Mouse (Mus musculus): ENCODE measurements at regions not wholly inside any gene's neighbourhood (a gene's known extent, or its start where the extent isn't known, plus 50 kb on each side); places are given as distances from the start of the nearest gene placed in this dataset.
A peak's percentile ranks its signal among the peaks of the same experiment; 100 is the strongest.

DNA sequence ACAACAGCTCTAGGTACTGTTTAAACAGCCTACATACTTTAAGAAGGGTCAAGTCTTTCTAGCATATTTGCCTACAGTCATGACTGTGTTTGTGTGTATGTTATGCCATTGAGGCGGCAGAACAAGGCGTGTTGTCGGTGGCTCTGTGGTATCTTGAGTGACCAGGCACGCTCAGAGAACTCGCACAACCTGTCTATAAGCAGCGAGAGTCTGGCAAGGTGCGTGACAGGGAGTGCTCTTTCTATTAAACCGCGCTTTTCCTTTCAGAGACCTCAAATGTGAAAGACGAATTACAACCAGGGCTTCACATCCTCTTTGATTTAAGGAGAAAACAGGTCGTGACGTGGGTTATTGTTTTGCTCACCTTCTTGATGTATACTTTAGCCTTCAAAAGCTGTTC is 88.2 kb upstream of the Fam3c start:
- Histone ChIP-seq H3K9ac (ENCODE audit: low read depth, poor library complexity, severe bottlenecking) (no peak overlapping the region; the same call in 1 of the 2 replicates), H3K27ac (ENCODE audit: insufficient read depth, low read length) (no peak overlapping the region), H3K9me3 (replicated peaks; ENCODE audit: control insufficient read depth, insufficient read depth, low read length, poor library complexity, severe bottlenecking) (no peaks in the 10 kb centered on the region), H3K27me3 (ENCODE audit: control insufficient read depth, insufficient read depth, low read length, poor library complexity, severe bottlenecking) (no peaks in the 10 kb centered on the region), H3K36me3 (ENCODE audit: control insufficient read depth, insufficient read depth, low read length, poor library complexity, severe bottlenecking) (no peaks in the 10 kb centered on the region), H3K4me1 (ENCODE audit: control insufficient read depth, insufficient read depth, low read length) (peaks cover 8% of the 10 kb centered on the region), H3K4me3 (ENCODE audit: low read depth, low read length) (no peak overlapping the region)
- TF ChIP-seq CTCF (IDR thresholded peaks at IDR 0.05; ENCODE audit: low read depth, low read length) (no peak), EP300 (IDR thresholded peaks at IDR 0.05; ENCODE audit: insufficient read depth, low read depth, low read length) (no peak), POLR2A (IDR thresholded peaks at IDR 0.05; ENCODE audit: insufficient read depth, low read length) (no peak)

DNA sequence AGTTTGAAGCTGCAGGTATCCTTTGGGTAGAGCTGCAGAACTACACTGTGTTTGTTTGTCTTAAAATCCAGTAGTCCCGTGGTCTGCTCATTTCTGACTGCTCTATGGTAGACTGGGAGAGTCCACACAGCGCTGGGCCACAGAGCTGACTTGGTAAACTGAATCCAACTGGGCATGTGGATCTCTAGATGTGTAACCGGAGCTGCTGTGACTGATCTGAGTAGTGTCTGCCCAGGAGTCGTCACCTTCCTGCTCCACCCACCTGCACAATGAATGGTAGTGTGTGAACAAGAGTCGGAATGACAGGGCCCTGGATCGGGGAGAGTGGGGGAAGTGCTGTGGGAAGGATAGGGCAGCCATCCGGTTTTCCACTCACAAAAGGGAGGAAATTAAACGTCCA is 87.5 kb upstream of the Fam3c start:
- H3K4me1 ChIP-seq (ENCODE audit: control insufficient read depth, insufficient read depth, low read length), result peaks cover 8% of the 10 kb centered on the region
- H3K9me3 ChIP-seq (replicated peaks; ENCODE audit: control insufficient read depth, insufficient read depth, low read length, poor library complexity, severe bottlenecking), result no peaks in the 10 kb centered on the region
- TF ChIP-seq POLR2A (IDR thresholded peaks at IDR 0.05; ENCODE audit: insufficient read depth, low read length) (no peak), EP300 (IDR thresholded peaks at IDR 0.05; ENCODE audit: insufficient read depth, low read depth, low read length) (peak; percentile 89)
- H3K9ac ChIP-seq (ENCODE audit: low read depth, poor library complexity, severe bottlenecking), result no peak overlapping the region
- H3K27ac ChIP-seq (ENCODE audit: insufficient read depth, low read length), result peak overlapping the region; percentile 57
- H3K27me3 ChIP-seq (ENCODE audit: control insufficient read depth, insufficient read depth, low read length, poor library complexity, severe bottlenecking), result no peaks in the 10 kb centered on the region
- no peak overlapping the region for H3K4me3 ChIP-seq (ENCODE audit: low read depth, low read length)
- no peaks in the 10 kb centered on the region for H3K36me3 ChIP-seq (ENCODE audit: control insufficient read depth, insufficient read depth, low read length, poor library complexity, severe bottlenecking)

DNA sequence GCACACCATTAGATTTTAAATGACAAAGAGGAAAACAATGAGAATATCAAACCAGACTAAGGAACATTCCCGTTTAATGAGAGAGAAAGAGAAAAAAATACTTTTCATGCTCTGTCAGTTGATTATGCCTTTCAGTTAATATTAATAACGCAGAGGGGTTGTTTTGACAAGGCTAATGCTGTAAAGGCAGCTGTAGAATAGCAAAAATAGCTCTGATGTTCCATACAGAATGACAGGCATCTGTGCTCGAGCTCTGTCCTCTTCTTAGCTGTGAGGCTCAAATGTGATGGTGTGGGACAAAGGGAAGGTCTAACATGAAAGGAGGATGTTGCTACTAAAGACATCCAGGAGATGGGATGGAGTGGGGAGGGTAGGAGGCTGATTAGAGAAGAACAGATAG is 87.1 kb upstream of the Fam3c start:
- H3K4me3 ChIP-seq (ENCODE audit: low read depth, low read length), result no peak overlapping the region
- TF ChIP-seq EP300 (IDR thresholded peaks at IDR 0.05; ENCODE audit: insufficient read depth, low read depth, low read length) (no peak), CTCF (IDR thresholded peaks at IDR 0.05; ENCODE audit: low read depth, low read length) (no peak), POLR2A (IDR thresholded peaks at IDR 0.05; ENCODE audit: insufficient read depth, low read length) (no peak)
- H3K36me3 ChIP-seq (ENCODE audit: control insufficient read depth, insufficient read depth, low read length, poor library complexity, severe bottlenecking), result no peaks in the 10 kb centered on the region
- H3K9ac ChIP-seq (ENCODE audit: low read depth, poor library complexity, severe bottlenecking), result no peak overlapping the region
- no peaks in the 10 kb centered on the region for H3K9me3 ChIP-seq (replicated peaks; ENCODE audit: control insufficient read depth, insufficient read depth, low read length, poor library complexity, severe bottlenecking)
- H3K27ac ChIP-seq (ENCODE audit: insufficient read depth, low read length), result peak overlapping the region; percentile 57
- no peaks in the 10 kb centered on the region for H3K27me3 ChIP-seq (ENCODE audit: control insufficient read depth, insufficient read depth, low read length, poor library complexity, severe bottlenecking)
- peaks cover 8% of the 10 kb centered on the region for H3K4me1 ChIP-seq (ENCODE audit: control insufficient read depth, insufficient read depth, low read length)

DNA sequence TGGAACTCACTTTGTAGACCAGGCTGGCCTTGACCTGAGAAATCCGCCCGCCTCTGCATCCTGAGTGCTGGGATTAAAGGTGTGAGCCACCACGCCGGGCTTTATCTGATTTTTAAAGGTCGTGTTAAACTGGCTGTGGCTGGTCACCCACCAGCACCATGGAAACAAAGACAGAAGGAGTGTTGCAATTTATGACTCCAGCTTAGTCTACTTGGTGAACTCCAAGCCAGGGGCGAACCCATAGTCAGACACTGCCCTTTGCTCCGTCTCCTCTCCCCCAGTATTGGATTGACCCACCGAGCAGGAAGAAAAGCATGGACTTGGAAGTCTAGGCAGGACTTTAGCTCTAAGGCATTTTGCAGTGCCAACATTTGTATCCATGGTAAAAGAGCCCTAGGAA is 86.5 kb upstream of the Fam3c start:
- Histone ChIP-seq H3K9me3 (replicated peaks; ENCODE audit: control insufficient read depth, insufficient read depth, low read length, poor library complexity, severe bottlenecking) (peaks cover 4% of the 10 kb centered on the region; the same call in 1 of the 2 replicates), H3K36me3 (ENCODE audit: control insufficient read depth, insufficient read depth, low read length, poor library complexity, severe bottlenecking) (no peaks in the 10 kb centered on the region), H3K4me1 (ENCODE audit: control insufficient read depth, insufficient read depth, low read length) (peaks cover 8% of the 10 kb centered on the region), H3K27me3 (ENCODE audit: control insufficient read depth, insufficient read depth, low read length, poor library complexity, severe bottlenecking) (no peaks in the 10 kb centered on the region), H3K4me3 (ENCODE audit: low read depth, low read length) (no peak overlapping the region), H3K27ac (ENCODE audit: insufficient read depth, low read length) (0 out of 2 replicates have a peak overlapping the region, but pooled peaks have one; percentile 5), H3K9ac (ENCODE audit: low read depth, poor library complexity, severe bottlenecking) (no peak overlapping the region)
- TF ChIP-seq POLR2A (IDR thresholded peaks at IDR 0.05; ENCODE audit: insufficient read depth, low read length) (no peak), CTCF (IDR thresholded peaks at IDR 0.05; ENCODE audit: low read depth, low read length) (no peak)

DNA sequence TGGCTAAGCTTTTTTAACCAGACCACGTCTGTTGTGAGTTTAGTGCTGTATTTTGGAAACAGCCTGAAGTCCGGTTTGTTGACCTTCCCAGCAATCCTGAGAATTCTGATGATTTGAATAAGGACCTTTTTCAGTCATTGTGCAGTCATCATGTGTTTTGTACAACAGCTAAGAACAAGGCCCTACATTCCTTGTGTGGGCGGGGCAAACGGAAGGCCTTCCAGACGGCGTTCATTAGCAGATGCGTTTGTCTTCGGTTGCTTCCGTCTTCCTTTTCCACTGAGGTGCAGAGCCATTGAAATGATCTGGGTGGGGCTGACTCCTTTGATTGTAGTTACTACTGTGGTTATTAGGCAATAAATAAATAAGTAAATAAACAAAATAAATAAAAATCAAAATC is 83.8 kb upstream of the Fam3c start:
- Histone ChIP-seq H3K27me3 (ENCODE audit: control insufficient read depth, insufficient read depth, low read length, poor library complexity, severe bottlenecking) (no peaks in the 10 kb centered on the region), H3K36me3 (ENCODE audit: control insufficient read depth, insufficient read depth, low read length, poor library complexity, severe bottlenecking) (no peaks in the 10 kb centered on the region), H3K27ac (ENCODE audit: insufficient read depth, low read length) (peak overlapping the region; percentile 91), H3K9ac (ENCODE audit: low read depth, poor library complexity, severe bottlenecking) (0 out of 2 replicates have a peak overlapping the region, but pooled peaks have one; percentile 4), H3K4me1 (ENCODE audit: control insufficient read depth, insufficient read depth, low read length) (peaks cover 8% of the 10 kb centered on the region), H3K4me3 (ENCODE audit: low read depth, low read length) (no peak overlapping the region), H3K9me3 (replicated peaks; ENCODE audit: control insufficient read depth, insufficient read depth, low read length, poor library complexity, severe bottlenecking) (peaks cover 23% of the 10 kb centered on the region)
- no peak for TF ChIP-seq POLR2A (IDR thresholded peaks at IDR 0.05; ENCODE audit: insufficient read depth, low read length)
- peak; percentile 98 for TF ChIP-seq EP300 (IDR thresholded peaks at IDR 0.05; ENCODE audit: insufficient read depth, low read depth, low read length)

DNA sequence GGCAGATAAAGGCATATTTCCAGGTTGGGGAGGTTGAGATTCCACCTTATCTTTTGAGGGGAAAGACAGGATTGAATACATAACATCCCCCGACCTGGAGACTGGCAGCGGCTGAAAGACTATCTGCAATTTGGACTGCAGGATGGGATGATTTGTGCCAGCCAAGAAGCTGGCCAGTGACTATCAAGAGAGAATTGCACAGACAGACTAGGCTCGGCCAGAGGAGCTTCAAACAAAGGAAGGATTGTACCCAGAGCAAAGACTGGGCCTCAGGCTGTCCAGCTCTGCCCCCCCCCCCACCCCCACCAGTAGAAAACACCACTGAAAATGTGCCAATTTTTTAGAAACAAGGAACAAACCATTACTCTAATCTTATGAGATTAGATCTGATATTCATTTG is 73.0 kb upstream of the Fam3c start:
- Histone ChIP-seq H3K36me3 (ENCODE audit: control insufficient read depth, insufficient read depth, low read length, poor library complexity, severe bottlenecking) (no peaks in the 10 kb centered on the region), H3K27me3 (ENCODE audit: control insufficient read depth, insufficient read depth, low read length, poor library complexity, severe bottlenecking) (no peaks in the 10 kb centered on the region), H3K4me1 (ENCODE audit: control insufficient read depth, insufficient read depth, low read length) (peaks cover 2% of the 10 kb centered on the region), H3K9me3 (replicated peaks; ENCODE audit: control insufficient read depth, insufficient read depth, low read length, poor library complexity, severe bottlenecking) (peaks cover 20% of the 10 kb centered on the region), H3K9ac (ENCODE audit: low read depth, poor library complexity, severe bottlenecking) (no peak overlapping the region), H3K4me3 (ENCODE audit: low read depth, low read length) (no peak overlapping the region), H3K27ac (ENCODE audit: insufficient read depth, low read length) (no peak overlapping the region)
- TF ChIP-seq EP300 (IDR thresholded peaks at IDR 0.05; ENCODE audit: insufficient read depth, low read depth, low read length) (no peak), POLR2A (IDR thresholded peaks at IDR 0.05; ENCODE audit: insufficient read depth, low read length) (no peak), CTCF (IDR thresholded peaks at IDR 0.05; ENCODE audit: low read depth, low read length) (no peak)

All from ES-Bruce4 (cell line).